Mouse (Mus musculus) thymus, adult 2 months (tissue): ENCODE results near the gene Ctbp2.

ENCODE experiments used
- CTCF ChIP-seq: fragments of 200-500 bp; IDR thresholded peaks from 2 replicates; pipeline ENCODE4 v1.5.1; 2012; ENCODE audit warnings: mild to moderate bottlenecking, control low read depth, low read length, moderate library complexity, borderline replicate concordance; ENCODE audit not compliant: control insufficient read depth, poor library complexity, insufficient read depth; ENCODE audit errors: extremely low read depth
- POLR2A ChIP-seq: fragments of 200-500 bp; IDR thresholded peaks from 2 replicates; pipeline ENCODE4 v1.6.1; 2012; ENCODE audit warnings: mild to moderate bottlenecking, low read length, control low read depth, moderate library complexity; ENCODE audit not compliant: control insufficient read depth, poor library complexity, insufficient read depth; ENCODE audit errors: extremely low read depth

GRCm38 (mm10) chr7:133100178-133100577 is 24.0 kb downstream of the Ctbp2 start:
- no peak for TF ChIP-seq CTCF
- TF ChIP-seq POLR2A, result no peak
